Mouse (Mus musculus) embryonic facial prominence, embryonic 11.5 days (tissue): ENCODE results near the gene Plxdc1. TPM values are rescaled to one million over a fixed set of nuclear protein-coding genes. Genes with fewer than 3 reads are reported as not detected.

Experiments used
- ATAC-seq: fragments of 200-750 bp; cut with Nextera tagmentation; replicated peaks from 2 replicates; pipeline ENCODE4 v1.8.0; 2017; ENCODE audit warnings: low read depth; ENCODE audit not compliant: insufficient number of reproducible peaks, low FRiP score, low TSS enrichment
- DNase-seq: peaks from one replicate; pipeline ENCODE4 v3.0.0-alpha.2; 2015; ENCODE audit warnings: low spot score
- H3K27ac ChIP-seq: fragments of 300-500 bp; sonication (generic); replicated peaks from 2 replicates; pipeline ENCODE4 v1.5.1; 2014; ENCODE audit warnings: mild to moderate bottlenecking, low read depth, low read length, control low read depth
- H3K27me3 ChIP-seq: fragments of 300-500 bp; sonication (generic); 2 replicates; pipeline ENCODE4 v1.6.1; 2014; ENCODE audit warnings: mild to moderate bottlenecking, low read length, moderate library complexity, mixed read lengths; ENCODE audit not compliant: control insufficient read depth, insufficient read depth
- H3K36me3 ChIP-seq: fragments of 300-500 bp; sonication (generic); replicated peaks from 2 replicates; pipeline ENCODE4 v1.6.1; 2014; ENCODE audit warnings: low read depth, mild to moderate bottlenecking, low read length, moderate library complexity, mixed read lengths; ENCODE audit not compliant: control insufficient read depth, insufficient read depth
- H3K4me1 ChIP-seq: fragments of 300-500 bp; sonication (generic); 2 replicates; pipeline ENCODE4 v1.6.1; 2014; ENCODE audit warnings: low read length, mixed read lengths; ENCODE audit not compliant: control insufficient read depth, insufficient read depth
- H3K4me2 ChIP-seq: fragments of 300-500 bp; sonication (generic); 2 replicates; pipeline ENCODE4 v1.6.1; 2014; ENCODE audit warnings: low read depth, mild to moderate bottlenecking, control low read depth, low read length, moderate library complexity
- H3K4me3 ChIP-seq: fragments of 300-500 bp; sonication (generic); 2 replicates; pipeline ENCODE4 v1.5.1; 2014; ENCODE audit warnings: low read depth, low read length, control low read depth
- H3K9ac ChIP-seq: fragments of 300-500 bp; sonication (generic); replicated peaks from 2 replicates; pipeline ENCODE4 v1.6.1; 2014; ENCODE audit warnings: mild to moderate bottlenecking, control low read depth, low read length
- H3K9me3 ChIP-seq: fragments of 300-500 bp; sonication (generic); replicated peaks from 2 replicates; pipeline ENCODE4 v1.6.1; 2016; ENCODE audit warnings: mild to moderate bottlenecking, low read length, inconsistent platforms, mixed read lengths; ENCODE audit not compliant: control insufficient read depth
- WGBS: fragments of 180-500 bp; shearing (Covaris S2); extraction: QIAGEN DNeasy Blood & Tissue Kit; methylation state at CpG from one replicate; pipeline ENCODE4 v1.1.7; 2014; 5-methylcytosine and 5-hydroxymethylcytosine counted together
- polyA plus RNA-seq: library from polyadenylated mRNA; unstranded; fragments of >200 nt; fragmentation: Nextera tagmentation; extraction: Ambion mirVana; gene quantifications from 2 replicates; pipeline ENCODE4 v1.2.1, GENCODE M21; 2014

The Plxdc1 gene
- polyA plus RNA-seq, 1 experiment from 2014 or later, result 0.11 TPM

GRCm38 (mm10) chr11:98011716-98012115 is 25.5 kb upstream of the Plxdc1 start:
- no peaks in the 10 kb centered on the region for H3K4me1 ChIP-seq
- no peak overlapping the region for H3K4me2 ChIP-seq
- no peak overlapping the region for H3K4me3 ChIP-seq
- no peak overlapping the region for H3K27ac ChIP-seq
- no peaks in the 10 kb centered on the region for H3K27me3 ChIP-seq
- no peaks in the 10 kb centered on the region for H3K9me3 ChIP-seq
- no peaks in the 10 kb centered on the region for H3K36me3 ChIP-seq
- no peak overlapping the region for H3K9ac ChIP-seq
- ATAC-seq (no peak), DNase-seq (no peak)
- WGBS, result 70% methylated on average over 9 of the region's 9 CpGs

GRCm38 (mm10) chr11:98008087-98008486 is 21.8 kb upstream of the Plxdc1 start:
- H3K9ac ChIP-seq, result no peak overlapping the region
- peaks cover 3% of the 10 kb centered on the region; the same call in 1 of the 2 replicates for H3K36me3 ChIP-seq
- ATAC-seq (no peak), DNase-seq (no peak)
- H3K9me3 ChIP-seq, result no peaks in the 10 kb centered on the region
- WGBS, result 88% methylated on average over 11 of the region's 11 CpGs
- peaks cover under 1% of the 10 kb centered on the region; the same call in 1 of the 2 replicates for H3K27me3 ChIP-seq
- peaks cover 1% of the 10 kb centered on the region; the same call in 1 of the 2 replicates for H3K4me1 ChIP-seq
- no peak overlapping the region for H3K4me2 ChIP-seq
- H3K4me3 ChIP-seq, result no peak overlapping the region
- no peak overlapping the region for H3K27ac ChIP-seq

- H3K27ac ChIP-seq, result no peak overlapping the region
- no peaks in the 10 kb centered on the region for H3K9me3 ChIP-seq
- H3K4me3 ChIP-seq, result no peak overlapping the region
- 78% methylated on average over 10 of the region's 10 CpGs for WGBS
- H3K4me2 ChIP-seq, result no peak overlapping the region
- H3K4me1 ChIP-seq, result peaks cover 4% of the 10 kb centered on the region; the same call in 1 of the 2 replicates
- DNase-seq, result no peak
- H3K9ac ChIP-seq, result no peak overlapping the region
- ATAC-seq, result no peak
- peaks cover 8% of the 10 kb centered on the region; the same call in 1 of the 2 replicates for H3K27me3 ChIP-seq
- peaks cover 3% of the 10 kb centered on the region; the same call in 1 of the 2 replicates for H3K36me3 ChIP-seq
Measured at GRCm38 (mm10) chr11:98005686-98006085, 19.4 kb upstream of the Plxdc1 start.

GRCm38 (mm10) chr11:98005076-98005475 is 18.8 kb upstream of the Plxdc1 start:
- Histone ChIP-seq H3K9ac (no peak overlapping the region), H3K4me3 (no peak overlapping the region), H3K9me3 (no peaks in the 10 kb centered on the region), H3K27ac (no peak overlapping the region), H3K4me2 (no peak overlapping the region), H3K27me3 (peaks cover 8% of the 10 kb centered on the region; the same call in 1 of the 2 replicates), H3K36me3 (peaks cover 3% of the 10 kb centered on the region; the same call in 1 of the 2 replicates), H3K4me1 (peaks cover 4% of the 10 kb centered on the region; the same call in 1 of the 2 replicates)
- DNase-seq (no peak), ATAC-seq (no peak)
- 28% methylated on average over 13 of the region's 13 CpGs for WGBS

GRCm38 (mm10) chr11:98004161-98004560 is 17.9 kb upstream of the Plxdc1 start:
- Histone ChIP-seq H3K9ac (no peak overlapping the region), H3K9me3 (no peaks in the 10 kb centered on the region), H3K36me3 (peaks cover 3% of the 10 kb centered on the region; the same call in 1 of the 2 replicates), H3K27ac (no peak overlapping the region), H3K4me1 (peaks cover 4% of the 10 kb centered on the region; the same call in 1 of the 2 replicates), H3K27me3 (peaks cover 8% of the 10 kb centered on the region; the same call in 1 of the 2 replicates), H3K4me2 (no peak overlapping the region), H3K4me3 (no peak overlapping the region)
- ATAC-seq (no peak), DNase-seq (no peak)
- 85% methylated on average over 8 of the region's 8 CpGs for WGBS

- Histone ChIP-seq H3K9me3 (no peaks in the 10 kb centered on the region), H3K4me2 (no peak overlapping the region), H3K36me3 (peaks cover 3% of the 10 kb centered on the region; the same call in 1 of the 2 replicates), H3K9ac (no peak overlapping the region), H3K27ac (no peak overlapping the region), H3K4me1 (peaks cover 4% of the 10 kb centered on the region; the same call in 1 of the 2 replicates), H3K4me3 (no peak overlapping the region), H3K27me3 (peaks cover 8% of the 10 kb centered on the region; the same call in 1 of the 2 replicates)
- DNase-seq (no peak), ATAC-seq (no peak)
- 38% methylated on average over 17 of the region's 17 CpGs for whole genome bisulfite sequencing
Measured at GRCm38 (mm10) chr11:98003171-98003671, 17.0 kb upstream of the Plxdc1 start.

- peaks cover 8% of the 10 kb centered on the region; the same call in 1 of the 2 replicates for H3K27me3 ChIP-seq
- peaks cover 4% of the 10 kb centered on the region; the same call in 1 of the 2 replicates for H3K4me1 ChIP-seq
- no peak overlapping the region for H3K4me3 ChIP-seq
- no peak overlapping the region for H3K27ac ChIP-seq
- 11% methylated on average over 12 of the region's 12 CpGs for WGBS
- ATAC-seq (no peak), DNase-seq (peak; percentile 86)
- peaks cover 3% of the 10 kb centered on the region; the same call in 1 of the 2 replicates for H3K36me3 ChIP-seq
- 0 out of 2 replicates have a peak overlapping the region, but pooled peaks have one; percentile 3 for H3K9ac ChIP-seq
- H3K9me3 ChIP-seq, result no peaks in the 10 kb centered on the region
- H3K4me2 ChIP-seq, result no peak overlapping the region; the same call in 1 of the 2 replicates
Measured at GRCm38 (mm10) chr11:98002627-98003026, 16.4 kb upstream of the Plxdc1 start.

- peaks cover 4% of the 10 kb centered on the region; the same call in 1 of the 2 replicates for H3K4me1 ChIP-seq
- no peaks in the 10 kb centered on the region for H3K9me3 ChIP-seq
- H3K27me3 ChIP-seq, result peaks cover 8% of the 10 kb centered on the region; the same call in 1 of the 2 replicates
- ATAC-seq, result no peak; the same call in 1 of the 2 replicates
- peaks cover 3% of the 10 kb centered on the region; the same call in 1 of the 2 replicates for H3K36me3 ChIP-seq
- no peak overlapping the region for H3K4me2 ChIP-seq
- no peak overlapping the region for H3K4me3 ChIP-seq
- DNase-seq, result no peak
- H3K27ac ChIP-seq, result no peak overlapping the region
- WGBS, result 56% methylated on average over 6 of the region's 6 CpGs
- H3K9ac ChIP-seq, result no peak overlapping the region
Measured at GRCm38 (mm10) chr11:98001986-98002385, 15.7 kb upstream of the Plxdc1 start.
